Mouse (Mus musculus) thymus, adult 2 months (tissue): ENCODE data around the gene Mogs.

Experiments used
- CTCF ChIP-seq: fragments of 200-500 bp; IDR thresholded peaks from 2 replicates; pipeline ENCODE4 v1.5.1; 2012; ENCODE audit warnings: mild to moderate bottlenecking, control low read depth, low read length, moderate library complexity, borderline replicate concordance; ENCODE audit not compliant: control insufficient read depth, poor library complexity, insufficient read depth; ENCODE audit errors: extremely low read depth
- POLR2A ChIP-seq: fragments of 200-500 bp; IDR thresholded peaks from 2 replicates; pipeline ENCODE4 v1.6.1; 2012; ENCODE audit warnings: mild to moderate bottlenecking, low read length, control low read depth, moderate library complexity; ENCODE audit not compliant: control insufficient read depth, poor library complexity, insufficient read depth; ENCODE audit errors: extremely low read depth

GRCm38 (mm10) chr6:83122961-83123360 lies 7.7 kb downstream of the Mogs start:
- TF ChIP-seq CTCF: no peak
- TF ChIP-seq POLR2A: no peak
